Mouse (Mus musculus) heart, embryonic 11.5 days (tissue): ENCODE data around the gene Ing3. TPM values are rescaled to one million over a fixed set of nuclear protein-coding genes. Genes with fewer than 3 reads are reported as not detected.
A peak's percentile ranks its signal among the peaks of the same experiment; 100 is the strongest.

Experiments
- ATAC-seq: fragments of 200-750 bp; cut with Nextera tagmentation; replicated peaks from 2 replicates; pipeline ENCODE4 v1.8.0; 2017; ENCODE audit warnings: moderate library complexity; ENCODE audit not compliant: insufficient number of reproducible peaks, low FRiP score, low TSS enrichment
- H3K27ac ChIP-seq: fragments of 300-500 bp; sonication (generic); 2 replicates; pipeline ENCODE4 v1.5.1; 2014; ENCODE audit warnings: mild to moderate bottlenecking, low read depth, low read length
- H3K27me3 ChIP-seq: fragments of 300-500 bp; sonication (generic); 2 replicates; pipeline ENCODE4 v1.6.1; 2014; ENCODE audit warnings: mild to moderate bottlenecking, low read length, mixed read lengths; ENCODE audit not compliant: control insufficient read depth, insufficient read depth
- H3K36me3 ChIP-seq: fragments of 300-500 bp; sonication (generic); 2 replicates; pipeline ENCODE4 v1.6.1; 2014; ENCODE audit warnings: mild to moderate bottlenecking, low read length, moderate library complexity, mixed read lengths; ENCODE audit not compliant: control insufficient read depth, insufficient read depth
- H3K4me1 ChIP-seq: fragments of 300-500 bp; sonication (generic); 2 replicates; pipeline ENCODE4 v1.6.1; 2014; ENCODE audit warnings: low read length; ENCODE audit not compliant: control insufficient read depth, insufficient read depth
- H3K4me2 ChIP-seq: fragments of 300-500 bp; sonication (generic); 2 replicates; pipeline ENCODE4 v1.6.1; 2014; ENCODE audit warnings: mild to moderate bottlenecking, moderate library complexity
- H3K4me3 ChIP-seq: fragments of 300-500 bp; sonication (generic); 2 replicates; pipeline ENCODE4 v1.5.1; 2014; ENCODE audit warnings: low read depth, low read length
- H3K9ac ChIP-seq: fragments of 300-500 bp; sonication (generic); 2 replicates; pipeline ENCODE4 v1.6.1; 2014; ENCODE audit warnings: mild to moderate bottlenecking, low read depth, low read length, moderate library complexity
- H3K9me3 ChIP-seq: fragments of 300-500 bp; sonication (generic); replicated peaks from 2 replicates; pipeline ENCODE4 v1.6.1; 2016; ENCODE audit warnings: low read length; ENCODE audit not compliant: control insufficient read depth
- WGBS: fragments of 180-500 bp; shearing (Covaris S2); extraction: QIAGEN DNeasy Blood & Tissue Kit; methylation state at CpG from one replicate; pipeline ENCODE4 v1.1.7; 2014; ENCODE audit not compliant: insufficient replicate concordance; 5-methylcytosine and 5-hydroxymethylcytosine counted together
- polyA plus RNA-seq: library from polyadenylated mRNA; unstranded; fragments of >200 nt; fragmentation: Nextera tagmentation; extraction: Ambion mirVana; gene quantifications from 2 replicates; pipeline ENCODE4 v1.2.1, GENCODE M21; 2014

Ing3 gene
- polyA plus RNA-seq, 1 experiment from 2014 or later = 21.3 TPM

GRCm38 (mm10) chr6:21955468-21955867, 6.1 kb downstream of the Ing3 start:
- ATAC-seq = no peak

GRCm38 (mm10) chr6:21958922-21959321, 9.6 kb downstream of the Ing3 start:
- ATAC-seq = no peak
- H3K36me3 ChIP-seq = peaks cover 4% of the 10 kb centered on the region; the same call in 1 of the 2 replicates
- 86% methylated on average over 4 of the region's 4 CpGs for WGBS

More at GRCm38 (mm10) chr6:21955468-21955867, 6.1 kb downstream of the Ing3 start:
- Histone ChIP-seq H3K36me3 (peaks cover 7% of the 10 kb centered on the region; the same call in 1 of the 2 replicates), H3K4me1 (peaks cover 4% of the 10 kb centered on the region), H3K9ac (no peak overlapping the region), H3K4me3 (no peak overlapping the region), H3K27me3 (no peaks in the 10 kb centered on the region), H3K4me2 (no peak overlapping the region), H3K9me3 (no peaks in the 10 kb centered on the region), H3K27ac (no peak overlapping the region)
- WGBS = 81% methylated on average over 4 of the region's 4 CpGs

DNA sequence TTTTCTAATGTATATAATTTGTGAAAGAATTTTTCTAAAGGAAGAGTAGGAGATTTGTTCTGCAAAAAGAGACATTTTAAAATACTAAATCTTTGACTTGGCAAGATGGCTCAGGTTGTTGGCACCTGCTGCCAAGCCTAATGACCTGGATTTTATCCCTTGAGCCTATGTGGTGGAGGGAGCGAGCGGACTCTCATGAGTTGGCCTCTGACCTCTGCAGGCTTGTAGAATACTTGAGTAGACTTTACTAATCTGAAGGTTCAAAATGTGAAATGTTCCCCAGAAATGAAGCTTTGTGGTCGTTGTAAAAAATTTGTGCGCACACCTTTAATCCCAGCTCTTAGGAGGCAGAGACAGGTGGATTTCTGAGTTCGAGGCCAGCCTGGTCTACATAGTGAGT, 10.5 kb downstream of the Ing3 start:
- Histone ChIP-seq H3K4me3 (no peak overlapping the region), H3K4me1 (no peaks in the 10 kb centered on the region), H3K36me3 (peaks cover 4% of the 10 kb centered on the region; the same call in 1 of the 2 replicates), H3K4me2 (no peak overlapping the region), H3K27ac (no peak overlapping the region), H3K27me3 (no peaks in the 10 kb centered on the region), H3K9ac (no peak overlapping the region), H3K9me3 (no peaks in the 10 kb centered on the region)
- 95% methylated on average over 5 of the region's 5 CpGs for WGBS
- ATAC-seq = no peak

More at GRCm38 (mm10) chr6:21958922-21959321, 9.6 kb downstream of the Ing3 start:
- Histone ChIP-seq H3K4me3 (no peak overlapping the region), H3K27ac (no peak overlapping the region), H3K27me3 (no peaks in the 10 kb centered on the region), H3K4me2 (no peak overlapping the region), H3K9me3 (no peaks in the 10 kb centered on the region), H3K9ac (no peak overlapping the region), H3K4me1 (no peaks in the 10 kb centered on the region)

- Histone ChIP-seq H3K4me2 (no peak overlapping the region), H3K4me1 (peaks cover 4% of the 10 kb centered on the region; the same call in 1 of the 2 replicates), H3K9me3 (no peaks in the 10 kb centered on the region), H3K27ac (no peak overlapping the region), H3K9ac (no peak overlapping the region), H3K36me3 (peaks cover 6% of the 10 kb centered on the region), H3K27me3 (no peaks in the 10 kb centered on the region), H3K4me3 (no peak overlapping the region)
- WGBS = 87% methylated on average over 2 of the region's 2 CpGs
- no peak for ATAC-seq
These were observed 28.2 kb downstream of the Ing3 start for GRCm38 (mm10) chr6:21977532-21977931.

- Histone ChIP-seq H3K4me3 (no peak overlapping the region), H3K4me1 (peaks cover 4% of the 10 kb centered on the region; the same call in 1 of the 2 replicates), H3K9ac (no peak overlapping the region), H3K27me3 (no peaks in the 10 kb centered on the region), H3K9me3 (no peaks in the 10 kb centered on the region), H3K27ac (no peak overlapping the region), H3K36me3 (no peaks in the 10 kb centered on the region), H3K4me2 (no peak overlapping the region)
- WGBS = 40% methylated on average over 1 of the region's 1 CpGs
- no peak for ATAC-seq
These were observed 31.7 kb downstream of the Ing3 start for GRCm38 (mm10) chr6:21981114-21981513.

DNA sequence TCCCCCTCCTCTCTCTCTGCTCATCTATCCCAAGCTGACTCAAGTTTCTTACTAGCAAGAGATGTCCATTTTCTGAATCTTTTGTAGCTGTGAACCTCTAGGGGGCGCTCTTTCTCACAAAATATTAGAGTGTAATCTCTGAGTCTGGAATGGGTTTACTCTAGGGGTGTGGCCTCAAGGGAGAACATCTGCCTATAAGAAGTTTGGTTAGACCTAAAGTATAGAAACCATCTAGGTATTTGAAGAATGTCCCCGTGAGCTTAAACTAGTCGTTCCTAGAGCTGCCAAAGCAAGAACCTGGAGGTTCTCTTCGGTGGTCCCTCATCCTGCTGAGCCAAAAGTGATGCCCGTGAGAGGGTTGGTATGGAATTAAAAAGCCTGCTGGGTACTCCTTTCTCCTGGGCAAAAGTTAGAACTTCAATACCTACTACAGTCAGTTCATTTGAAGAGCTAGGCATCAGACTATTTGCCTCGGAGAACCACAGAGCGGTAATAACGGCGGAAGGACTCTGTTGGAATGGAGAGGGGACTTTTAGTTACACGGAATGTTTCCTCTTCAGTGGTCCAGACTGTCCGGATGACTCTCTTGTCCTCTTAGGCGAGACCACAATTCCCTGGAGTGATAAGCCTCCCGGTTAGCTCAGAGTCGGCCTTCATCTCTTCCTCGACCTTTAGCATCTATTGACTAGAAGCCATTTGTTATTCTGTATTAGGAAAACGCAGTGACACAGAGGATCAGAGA, 35.8 kb downstream of the Ing3 start:
- Histone ChIP-seq H3K36me3 (no peaks in the 10 kb centered on the region), H3K4me3 (peak overlapping the region; percentile 46), H3K27me3 (no peaks in the 10 kb centered on the region), H3K4me1 (peaks cover 4% of the 10 kb centered on the region; the same call in 1 of the 2 replicates), H3K9me3 (no peaks in the 10 kb centered on the region), H3K27ac (no peak overlapping the region), H3K4me2 (peak overlapping the region; percentile 84), H3K9ac (peak overlapping the region; percentile 47; the same call in 1 of the 2 replicates)
- WGBS = 8% methylated on average over 16 of the region's 16 CpGs
- ATAC-seq = peak; percentile 42; the same call in 1 of the 2 replicates

DNA sequence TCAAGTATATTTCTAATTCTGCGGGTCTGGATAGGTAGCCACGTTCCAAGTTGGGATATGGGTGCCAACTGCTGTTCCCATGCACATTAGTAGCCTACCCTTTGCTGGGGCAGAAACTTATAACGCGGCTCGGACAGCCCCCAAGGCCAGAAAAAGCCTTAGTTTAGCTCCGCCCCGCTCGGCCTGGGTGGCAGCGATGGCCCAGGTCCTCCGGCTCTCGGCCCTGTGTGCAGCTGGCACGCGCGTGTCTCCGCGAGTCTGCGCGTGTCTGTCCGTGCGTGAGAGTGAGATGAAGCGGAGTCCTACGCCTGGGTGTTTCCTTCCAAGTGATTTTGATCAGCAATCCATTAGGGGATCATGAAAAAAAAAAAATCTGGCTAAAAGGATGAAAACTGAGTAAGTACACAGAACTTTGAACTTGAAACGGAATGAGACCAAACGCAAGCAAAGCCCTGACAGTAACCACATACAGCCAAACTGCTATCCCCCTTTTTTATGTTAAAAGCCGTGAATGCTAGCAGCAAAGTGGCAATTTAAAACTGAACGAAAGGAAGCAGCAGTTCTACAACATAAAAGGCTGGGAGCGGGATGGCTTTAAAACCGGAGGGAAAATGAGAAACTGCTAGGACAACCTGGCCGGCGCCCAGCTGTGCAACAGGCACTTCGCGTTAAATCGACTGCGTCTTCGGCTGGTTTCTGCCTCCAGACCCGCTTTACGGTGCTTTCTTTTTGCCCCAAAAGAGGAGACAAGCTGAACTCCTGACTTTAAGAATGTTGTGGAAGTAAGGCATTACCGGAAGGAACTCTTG, 36.6 kb downstream of the Ing3 start, which contains the start of gene Cped1:
Gene Cped1, plus strand, starts transcription at position 185 of the 809 bp plus-strand sequence.
- no peaks in the 10 kb centered on the region for H3K9me3 ChIP-seq
- H3K9ac ChIP-seq = peak within 1 kb of the TSS; percentile 47
- peak within 1 kb of the TSS; percentile 84 for H3K4me2 ChIP-seq
- no peaks in the 10 kb centered on the region for H3K36me3 ChIP-seq
- ATAC-seq = no peak; the same call in 1 of the 2 replicates
- H3K27ac ChIP-seq = peak within 1 kb of the TSS; percentile 1; the same call in 1 of the 2 replicates
- H3K4me1 ChIP-seq = peaks cover 4% of the 10 kb centered on the region; the same call in 1 of the 2 replicates
- peak within 1 kb of the TSS; percentile 46 for H3K4me3 ChIP-seq
- WGBS = 1% methylated on average over 38 of the region's 38 CpGs
- H3K27me3 ChIP-seq = no peaks in the 10 kb centered on the region

DNA sequence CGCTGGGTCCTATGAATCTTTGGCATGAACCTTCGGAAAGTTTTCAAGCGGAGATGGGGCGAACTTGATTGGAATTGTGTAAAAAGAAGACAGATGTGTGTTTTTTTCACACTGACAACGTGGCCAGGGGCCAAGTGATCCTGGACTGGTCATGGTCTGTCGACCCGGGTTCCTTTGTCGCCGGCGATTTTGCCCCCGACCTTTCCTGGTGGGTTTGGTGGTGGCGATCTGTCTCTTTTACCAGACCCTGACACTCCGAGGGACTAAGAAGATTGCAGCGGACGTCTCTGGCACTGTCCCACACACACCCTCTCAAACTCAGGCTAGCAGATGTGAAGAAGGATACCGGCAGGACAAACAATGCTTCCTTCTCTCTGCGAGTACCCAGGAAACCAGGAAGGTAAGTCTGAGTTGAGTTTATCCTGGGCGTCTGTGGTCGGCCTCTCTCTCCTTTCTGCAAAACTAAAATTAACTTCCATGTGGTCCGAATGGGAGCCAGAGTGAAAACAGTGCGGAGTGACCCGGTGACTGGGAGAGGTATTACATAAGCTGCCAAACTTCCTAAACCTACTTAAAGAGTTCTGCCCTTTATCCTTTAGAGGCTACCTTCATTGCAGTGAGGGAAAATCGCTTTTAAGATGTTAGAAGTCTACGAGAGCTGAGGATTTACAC, 37.4 kb downstream of the Ing3 start:
- no peaks in the 10 kb centered on the region for H3K4me1 ChIP-seq
- no peaks in the 10 kb centered on the region for H3K27me3 ChIP-seq
- WGBS = 7% methylated on average over 24 of the region's 24 CpGs
- peak overlapping the region; percentile 46 for H3K4me3 ChIP-seq
- H3K36me3 ChIP-seq = no peaks in the 10 kb centered on the region
- H3K9ac ChIP-seq = peak overlapping the region; percentile 47
- no peak for ATAC-seq
- H3K4me2 ChIP-seq = peak overlapping the region; percentile 84
- no peaks in the 10 kb centered on the region for H3K9me3 ChIP-seq
- 0 out of 2 replicates have a peak overlapping the region, but pooled peaks have one; percentile 1 for H3K27ac ChIP-seq
